Mouse (Mus musculus) testis, postnatal 10 days (tissue): ENCODE data around the gene 1700001P01Rik.

Source experiments
- DNase-seq: peaks from one replicate; pipeline ENCODE4 v3.0.0; 2021; ENCODE audit warnings: low spot score

Gene 1700001P01Rik

DNA sequence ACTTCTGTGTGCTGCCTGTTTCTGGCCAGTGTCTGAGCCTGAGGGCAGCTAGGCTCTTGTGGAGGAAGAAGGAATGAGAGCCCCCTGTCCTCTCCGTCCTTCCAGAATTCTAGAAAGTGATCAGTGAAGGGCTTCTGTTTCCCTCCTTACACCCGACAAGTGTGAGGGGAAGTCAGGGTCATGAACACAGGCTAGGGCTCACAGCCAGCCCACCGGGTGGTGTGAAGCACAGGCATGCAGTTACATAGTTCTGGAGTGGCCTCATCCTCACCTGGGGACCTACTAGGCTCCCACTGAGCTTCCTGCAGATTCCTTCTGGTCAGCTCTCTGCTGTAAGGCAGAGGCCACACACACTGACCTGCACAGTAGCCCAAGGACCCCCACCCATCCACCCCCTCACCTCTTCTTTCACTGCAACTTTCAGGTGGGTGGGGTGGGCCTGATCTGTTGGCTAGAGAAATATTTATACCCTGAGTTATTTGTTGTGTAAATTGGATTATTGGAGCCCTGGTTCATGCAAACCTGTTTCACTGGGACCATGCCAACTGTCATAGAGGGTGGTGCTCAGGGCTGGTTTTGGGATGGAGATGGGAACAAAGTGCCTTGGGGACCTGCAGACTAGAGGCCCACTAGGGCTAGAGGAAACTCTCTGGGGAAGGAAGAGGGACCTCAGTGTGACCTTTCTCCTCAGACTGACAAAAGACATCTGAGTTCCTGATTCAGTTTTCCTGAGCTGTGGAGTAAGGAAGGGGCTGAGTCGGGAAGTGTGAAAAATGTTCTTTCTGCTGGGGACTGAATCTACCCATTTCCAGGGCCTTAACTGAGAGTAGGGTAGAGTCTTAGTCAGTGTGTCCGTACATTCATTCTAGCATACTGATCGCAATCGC, 33.8 kb upstream of the 1700001P01Rik start:
- DNase-seq, result no peak

DNA sequence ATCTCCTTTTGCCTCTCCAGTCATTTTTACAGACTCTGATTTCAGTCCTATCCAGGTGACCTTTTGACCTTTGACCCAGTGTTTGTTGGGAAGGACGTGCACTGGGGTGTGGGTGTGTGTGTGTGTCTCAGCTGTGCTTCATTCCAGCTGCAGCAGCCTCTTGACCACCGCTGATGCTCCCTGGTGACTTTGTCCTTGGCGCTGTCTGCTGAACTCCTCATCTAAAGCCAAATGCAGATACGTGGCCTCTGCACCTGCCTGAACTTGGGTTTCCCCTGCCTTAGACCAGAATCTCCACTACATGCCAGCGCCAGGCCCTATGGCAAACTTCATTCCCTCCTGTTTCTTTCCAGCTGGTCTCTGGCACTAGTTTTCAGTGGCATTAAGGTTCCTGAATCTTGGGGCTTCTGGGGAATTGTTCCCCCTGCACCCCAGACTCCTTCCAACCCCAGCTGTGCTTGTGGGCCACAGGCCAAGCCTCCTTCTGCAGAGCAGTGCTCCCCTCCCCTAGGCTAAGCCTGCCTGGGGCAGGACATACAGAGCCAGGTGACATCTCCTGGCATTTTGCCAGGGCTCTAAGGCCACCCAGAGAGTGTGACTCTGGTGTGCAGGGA, 33.0 kb upstream of the 1700001P01Rik start:
- no peak for DNase-seq

DNA sequence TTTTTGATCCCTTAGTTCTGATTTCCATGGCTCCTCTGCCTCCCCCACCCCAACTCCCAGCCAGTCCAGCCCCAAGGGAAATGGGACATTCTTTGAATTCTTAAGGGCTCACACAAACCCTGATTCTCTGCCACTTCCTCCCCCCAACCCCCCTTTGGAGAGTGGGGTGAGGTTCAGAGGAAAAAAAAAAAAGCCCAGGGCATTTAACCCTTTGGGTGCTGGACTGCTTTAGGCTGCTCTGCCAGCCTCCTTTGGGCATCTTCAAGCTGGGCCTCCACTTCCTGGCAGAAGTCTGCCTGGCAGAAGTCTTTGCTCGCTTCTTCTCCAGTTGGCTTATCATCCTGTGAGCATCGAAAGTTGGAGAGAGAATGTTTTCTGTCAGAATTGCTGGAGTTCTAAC, 32.4 kb upstream of the 1700001P01Rik start:
- DNase-seq, result no peak

DNA sequence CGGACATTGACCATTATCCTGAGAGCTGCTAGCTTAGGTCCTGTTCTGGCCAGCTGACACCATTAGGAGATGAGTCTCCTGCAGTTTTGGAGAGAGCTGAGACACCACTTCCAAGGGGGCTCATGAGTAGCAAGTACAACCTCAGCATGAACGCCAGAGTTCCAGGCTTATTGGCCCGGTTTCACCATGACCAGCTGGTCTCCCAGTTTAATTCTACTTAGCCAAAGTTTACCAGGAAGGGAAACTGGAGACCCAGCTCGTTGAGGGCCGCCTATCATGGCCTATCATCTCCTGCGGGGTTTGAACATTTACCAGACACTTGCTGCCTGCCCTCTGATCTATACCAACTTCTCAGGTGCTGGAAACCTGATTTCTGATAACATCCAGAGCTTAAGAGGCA, 31.9 kb upstream of the 1700001P01Rik start:
- DNase-seq, result no peak

DNA sequence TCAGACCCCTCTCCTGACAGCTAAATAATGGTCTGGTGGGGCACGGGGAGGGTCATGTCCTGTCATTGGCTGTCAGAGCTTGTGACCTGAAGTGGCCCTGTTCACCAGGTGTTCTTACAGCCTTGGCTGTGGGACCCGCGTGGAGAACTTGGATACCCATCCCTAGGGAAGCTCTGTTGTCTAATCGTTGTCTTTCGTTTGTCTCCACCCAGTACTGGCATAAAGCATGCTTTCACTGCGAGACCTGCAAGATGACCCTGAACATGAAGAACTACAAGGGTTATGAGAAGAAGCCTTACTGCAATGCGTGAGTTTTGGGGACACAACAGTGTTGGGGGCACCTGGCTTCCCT, 30.9 kb upstream of the 1700001P01Rik start:
- no peak for DNase-seq

DNA sequence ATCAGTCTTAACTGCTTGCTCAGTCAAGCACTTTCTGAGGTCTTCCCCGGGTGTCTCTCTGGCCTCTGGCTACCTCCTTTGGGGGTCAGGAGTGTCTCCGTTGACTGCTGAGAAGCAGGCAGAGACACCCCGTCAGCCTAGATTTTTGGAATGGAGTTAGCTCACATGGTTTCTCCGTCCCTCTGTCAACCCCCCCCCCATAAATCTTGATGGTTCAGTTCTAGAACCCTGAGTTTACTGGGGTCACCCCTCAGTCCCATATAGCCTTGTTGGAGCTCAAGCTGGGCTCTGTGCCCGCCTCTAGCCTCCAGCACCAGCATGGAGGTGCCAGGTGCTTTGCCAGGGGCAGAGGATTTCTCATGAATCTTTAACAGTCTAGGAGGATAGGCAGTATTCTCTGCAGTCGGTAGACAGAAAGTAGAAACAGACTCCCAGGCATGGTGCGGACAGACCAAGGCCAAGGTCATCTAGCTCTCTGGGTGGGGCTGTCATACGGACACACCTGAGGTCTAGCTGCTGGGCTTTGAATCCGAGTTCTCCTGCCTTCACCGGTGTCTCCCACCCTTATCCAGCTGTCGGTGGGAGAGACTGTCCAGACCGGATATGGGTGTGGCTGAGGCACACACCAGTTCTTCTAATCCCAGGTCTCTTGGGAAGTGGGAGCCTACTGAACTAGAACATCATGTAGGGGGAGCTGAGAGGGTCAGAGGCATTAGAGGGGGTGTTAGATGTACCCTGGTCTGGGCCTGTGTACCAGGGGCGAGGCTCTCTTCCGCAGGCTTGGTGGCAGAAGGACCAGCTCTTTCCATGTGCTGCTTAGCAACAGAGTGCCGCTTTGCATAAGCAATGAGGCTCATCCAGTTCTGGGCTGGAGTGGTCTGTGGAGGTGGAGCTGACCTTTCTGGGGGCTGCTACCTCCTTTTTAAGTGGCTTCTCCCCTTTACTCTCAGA, 30.2 kb upstream of the 1700001P01Rik start:
- no peak for DNase-seq

DNA sequence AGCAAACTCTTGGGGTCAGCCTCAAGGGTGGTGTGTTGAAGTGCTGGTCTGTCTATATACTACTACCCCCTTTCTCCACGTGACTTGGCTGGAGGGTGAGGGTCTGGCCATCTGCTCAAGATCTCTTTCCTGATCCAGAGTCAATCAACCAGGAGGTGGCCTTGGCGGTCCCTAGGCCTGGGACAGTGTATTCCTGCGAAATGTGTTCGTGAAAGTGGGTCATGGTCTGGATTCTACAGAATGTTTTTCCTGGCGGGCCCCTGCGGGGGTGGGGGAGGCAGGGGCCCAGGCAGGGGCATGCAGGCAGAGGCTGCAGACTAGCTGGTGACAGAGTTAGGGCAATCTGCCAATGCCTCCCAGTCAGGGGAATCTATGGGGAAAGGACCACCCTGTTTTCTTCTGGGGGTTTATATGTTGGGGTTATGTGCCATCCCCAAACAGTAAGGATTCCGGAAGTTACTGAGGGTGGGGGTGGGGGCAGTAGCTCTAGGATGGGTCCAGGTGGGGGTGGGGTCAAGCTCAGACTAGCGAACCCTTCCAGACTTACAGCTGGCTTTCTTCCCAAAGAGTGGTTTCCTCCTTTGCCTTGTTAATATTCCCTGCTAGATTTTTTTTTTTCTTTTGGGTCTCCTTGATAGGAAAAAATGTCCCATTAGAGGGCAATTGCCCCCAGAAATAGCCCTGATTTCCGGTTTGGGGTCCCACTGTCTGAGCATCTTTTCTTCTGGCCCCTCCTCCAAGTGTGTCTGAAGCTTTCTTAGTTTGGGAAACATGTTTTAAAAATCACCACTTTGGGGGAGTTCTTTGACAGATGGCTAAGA, 29.3 kb upstream of the 1700001P01Rik start:
- DNase-seq, result no peak

DNA sequence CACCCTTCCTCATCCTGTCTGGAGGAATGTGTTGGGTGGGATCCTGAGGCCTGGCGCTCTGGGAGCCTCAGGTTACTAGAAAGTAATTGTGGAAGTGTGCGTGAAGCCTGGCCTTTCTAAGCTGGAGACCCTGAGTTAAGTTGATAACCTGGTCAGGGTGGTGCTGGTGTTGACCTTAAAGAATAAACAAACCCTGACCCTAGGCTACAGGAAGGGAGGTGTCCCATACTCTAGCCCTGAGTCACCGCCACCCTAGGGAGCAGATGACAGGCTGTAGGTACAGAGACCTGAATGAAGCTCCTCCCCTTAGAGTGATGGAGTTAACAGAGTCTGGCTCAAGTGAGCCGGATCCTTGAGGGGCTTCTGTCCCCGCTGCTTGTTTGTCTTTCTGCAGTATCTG, 28.1 kb upstream of the 1700001P01Rik start:
- DNase-seq, result no peak

DNA sequence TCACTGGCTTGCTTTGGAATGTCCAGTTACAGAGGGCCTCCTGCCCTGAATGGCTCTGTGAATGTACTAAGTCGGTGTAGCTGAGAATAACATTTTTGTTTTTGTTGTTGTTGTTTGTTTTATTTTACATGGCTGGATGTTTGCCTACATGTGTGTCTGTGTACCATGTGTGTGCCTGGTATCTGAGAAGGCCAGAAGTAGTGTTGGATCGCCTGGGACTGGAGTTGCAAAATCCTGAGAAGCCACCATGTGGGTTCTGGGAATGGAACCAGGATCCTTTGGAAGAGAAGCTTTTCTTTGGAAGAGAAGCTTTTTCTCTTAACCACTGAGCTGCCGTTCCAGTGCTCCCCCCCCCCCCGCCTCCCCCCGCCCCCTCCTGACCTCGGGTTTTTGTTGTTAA, 26.8 kb upstream of the 1700001P01Rik start:
- no peak for DNase-seq

DNA sequence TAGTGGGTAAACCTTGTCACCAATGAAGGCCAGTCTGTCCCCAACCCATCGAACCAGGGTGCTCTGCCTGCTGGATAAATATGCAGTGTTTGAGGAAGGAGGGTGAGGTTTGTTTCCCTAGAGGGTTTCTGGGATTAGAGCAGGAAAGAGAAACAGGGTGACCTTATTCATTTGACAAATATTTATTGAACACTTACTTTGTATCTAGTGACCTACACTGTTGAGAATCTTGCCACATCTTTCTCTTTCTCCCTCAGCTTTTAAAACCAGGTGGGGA, 26.4 kb upstream of the 1700001P01Rik start:
- no peak for DNase-seq

DNA sequence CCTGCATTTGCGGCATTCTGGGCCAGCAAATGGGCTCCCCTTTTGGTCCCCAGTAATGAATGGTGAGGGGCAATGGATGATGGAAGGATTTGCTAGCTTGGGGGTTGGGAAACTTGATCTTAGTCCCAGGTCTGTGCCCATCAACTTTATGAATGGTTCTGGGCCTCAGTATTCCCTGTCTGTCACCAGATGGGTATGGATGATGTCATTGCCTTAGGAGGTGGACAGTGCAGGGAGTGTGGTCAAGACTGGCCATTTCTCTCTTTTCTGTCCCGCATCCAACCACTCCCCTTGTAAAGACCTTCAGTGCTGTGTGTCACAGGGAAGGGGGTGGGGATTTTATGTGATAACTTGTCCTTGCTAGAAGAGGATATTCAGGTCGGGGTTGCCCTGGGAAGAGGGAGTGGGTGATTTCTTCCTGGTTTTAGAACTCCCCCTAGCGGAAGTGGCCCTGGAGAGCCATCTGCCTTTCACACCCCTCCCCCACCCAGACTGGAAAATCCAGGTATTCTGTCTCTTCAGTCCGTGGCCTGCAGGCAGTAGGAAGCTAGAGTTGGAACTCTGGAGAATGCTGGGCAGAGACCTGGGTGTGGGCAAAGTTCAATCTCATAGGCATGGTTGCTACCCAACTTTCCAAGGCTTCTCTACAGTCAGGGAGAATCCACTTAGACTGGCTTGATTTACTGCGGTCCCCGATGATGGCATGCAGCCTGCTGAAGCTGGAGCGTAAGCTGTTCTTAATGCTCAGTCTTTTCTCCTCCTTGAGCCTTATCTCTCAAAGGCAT, 25.9 kb upstream of the 1700001P01Rik start:
- peak; percentile 72 for DNase-seq

DNA sequence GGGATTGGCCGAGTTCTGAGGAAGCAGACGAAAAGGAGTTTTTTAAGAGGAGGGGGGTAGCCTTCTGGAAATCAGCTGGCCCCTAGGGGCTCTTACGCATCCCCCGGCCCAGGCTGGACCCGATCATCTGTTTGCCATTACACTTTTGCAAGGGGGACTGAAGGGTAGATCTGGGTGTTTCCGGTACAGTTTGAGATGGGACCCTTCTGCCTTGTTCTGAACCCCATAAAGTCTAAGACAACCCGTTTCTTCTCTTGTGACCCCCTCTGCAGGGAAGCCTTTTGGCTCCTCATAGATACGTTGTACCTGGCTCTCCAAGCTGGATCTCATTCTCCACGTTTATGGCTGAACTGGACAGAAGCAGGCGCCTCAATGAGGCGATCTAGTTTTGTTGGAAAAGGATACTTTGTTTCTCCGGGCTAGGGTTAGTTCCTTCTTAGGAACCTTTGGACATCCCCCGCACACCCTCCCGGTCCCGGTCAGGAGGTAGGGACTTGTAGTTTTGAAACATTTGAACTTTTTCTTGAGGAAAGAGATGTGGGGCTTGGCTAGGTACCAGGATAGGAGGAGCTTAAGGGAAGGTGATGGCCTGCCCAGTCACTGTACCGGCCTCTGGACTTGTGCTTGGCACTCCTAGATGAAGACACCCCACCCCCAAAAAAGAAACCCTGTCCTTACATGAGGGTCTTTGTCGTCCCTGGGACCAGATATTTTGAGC, 25.1 kb upstream of the 1700001P01Rik start:
- DNase-seq, result peak; percentile 80

DNA sequence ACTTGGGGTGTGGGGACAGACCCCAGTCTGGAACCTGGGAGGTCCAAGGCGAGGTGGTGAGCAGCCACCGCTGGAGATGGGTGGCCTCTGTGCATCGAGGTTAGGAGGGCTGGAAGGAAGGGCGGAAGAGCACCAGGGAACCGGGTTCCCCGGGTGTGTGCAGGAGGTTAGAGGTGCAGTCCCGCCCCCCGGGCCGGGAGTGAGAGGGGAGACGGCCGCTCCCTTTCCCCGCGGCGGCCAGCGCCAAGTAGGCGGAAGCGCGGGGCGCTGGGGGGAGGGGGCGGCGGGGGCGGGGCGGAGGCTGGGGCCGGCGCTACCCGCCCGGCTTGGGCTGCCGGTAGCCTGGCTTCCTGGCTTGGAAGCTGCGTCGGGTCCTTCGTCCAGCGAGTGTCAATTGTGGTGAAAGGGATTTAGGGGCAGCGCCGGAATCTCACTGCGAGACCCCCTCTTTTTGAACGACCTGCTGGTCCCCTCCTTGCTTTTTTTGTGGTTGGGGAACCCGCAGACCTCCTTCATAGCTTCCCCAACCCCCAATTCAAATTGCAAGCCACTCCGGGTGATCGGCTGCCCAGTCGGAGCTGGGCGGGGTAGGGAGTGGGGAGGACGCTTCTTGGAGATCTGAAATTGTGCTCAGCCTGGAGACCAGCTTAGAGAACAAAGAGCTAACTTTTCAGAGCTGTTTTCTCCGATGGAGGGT, 24.4 kb upstream of the 1700001P01Rik start:
- DNase-seq, result peak; percentile 83

DNA sequence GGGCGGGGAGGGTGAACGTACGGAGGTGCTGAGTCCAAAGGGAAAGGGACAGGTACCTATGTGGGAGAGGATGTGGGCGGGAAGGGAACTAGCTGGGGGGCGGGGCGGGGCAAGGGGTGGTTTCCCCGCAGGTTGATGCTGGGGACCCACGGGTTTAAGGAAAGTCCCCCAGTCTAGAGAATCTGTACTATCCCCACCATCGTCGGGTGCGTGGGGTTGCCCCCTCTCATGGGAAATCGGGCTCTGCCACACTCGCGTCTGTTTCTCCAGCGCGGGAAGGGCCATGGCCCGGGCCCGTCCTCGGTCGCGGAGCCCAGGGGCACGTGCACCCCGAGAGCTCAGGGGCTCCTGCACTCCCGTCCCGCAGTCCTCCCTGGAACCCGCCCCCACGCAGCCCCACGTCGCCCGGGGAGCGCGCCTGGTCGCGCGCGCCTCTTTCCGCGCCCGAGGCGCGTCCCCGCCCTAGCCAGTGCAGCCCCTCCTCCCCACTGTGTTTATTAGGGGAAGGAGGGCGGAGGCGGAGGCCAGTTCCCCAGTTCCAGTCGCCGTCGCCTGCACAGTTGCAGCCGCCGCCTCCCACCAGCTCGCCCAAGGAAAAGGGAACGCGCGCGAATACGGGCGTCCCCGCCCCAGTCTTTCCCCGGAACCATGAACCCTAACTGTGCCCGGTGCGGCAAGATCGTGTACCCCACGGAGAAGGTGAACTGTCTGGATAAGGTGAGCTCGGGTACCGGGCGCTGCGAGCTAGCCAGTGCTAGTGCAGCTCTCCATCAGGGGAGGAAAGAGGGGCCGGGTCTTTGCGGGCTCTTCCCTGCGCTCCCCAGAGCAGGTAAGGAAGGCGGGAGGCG, 23.7 kb upstream of the 1700001P01Rik start:
- DNase-seq, result peak; percentile 90

DNA sequence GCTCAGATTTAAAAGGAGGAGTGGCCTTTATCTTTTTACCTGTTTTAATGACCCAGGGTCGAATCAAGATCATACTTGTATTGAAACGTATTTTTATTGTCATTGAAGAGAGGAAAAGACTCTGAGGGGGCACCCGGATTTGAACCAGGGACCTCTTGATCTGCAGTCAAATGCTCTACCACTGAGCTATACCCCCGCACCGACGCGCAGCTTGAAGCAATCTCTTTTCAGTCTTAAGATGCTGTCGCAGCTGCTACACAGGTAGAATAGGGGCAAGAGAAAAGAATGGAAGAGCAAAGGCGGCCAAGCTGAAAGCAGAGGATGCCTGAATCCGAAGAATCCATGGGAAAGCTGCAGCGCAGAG, 23.0 kb upstream of the 1700001P01Rik start, which contains the start of gene Lasp1:
TSS of gene Lasp1 (plus strand) at position 219 of the 364 bp plus-strand sequence.
- DNase-seq, result peak; percentile 90

DNA sequence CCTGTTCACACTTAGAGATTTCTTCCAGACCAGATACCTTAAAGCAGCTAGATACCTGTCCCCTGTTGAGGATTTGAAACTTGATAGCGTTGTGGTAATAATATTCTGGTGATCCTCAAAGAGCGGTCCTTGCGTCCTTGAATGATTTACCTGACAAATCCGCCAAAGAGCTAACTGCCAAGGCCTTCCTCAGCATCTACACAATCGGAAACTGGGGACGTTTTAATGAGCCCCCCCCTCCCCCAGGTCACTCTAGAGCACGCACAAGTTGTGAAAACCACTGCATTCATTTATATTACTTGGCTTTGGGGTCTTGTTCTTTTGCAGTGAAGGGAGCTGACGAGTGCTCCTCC, 22.3 kb upstream of the 1700001P01Rik start:
- DNase-seq, result no peak

DNA sequence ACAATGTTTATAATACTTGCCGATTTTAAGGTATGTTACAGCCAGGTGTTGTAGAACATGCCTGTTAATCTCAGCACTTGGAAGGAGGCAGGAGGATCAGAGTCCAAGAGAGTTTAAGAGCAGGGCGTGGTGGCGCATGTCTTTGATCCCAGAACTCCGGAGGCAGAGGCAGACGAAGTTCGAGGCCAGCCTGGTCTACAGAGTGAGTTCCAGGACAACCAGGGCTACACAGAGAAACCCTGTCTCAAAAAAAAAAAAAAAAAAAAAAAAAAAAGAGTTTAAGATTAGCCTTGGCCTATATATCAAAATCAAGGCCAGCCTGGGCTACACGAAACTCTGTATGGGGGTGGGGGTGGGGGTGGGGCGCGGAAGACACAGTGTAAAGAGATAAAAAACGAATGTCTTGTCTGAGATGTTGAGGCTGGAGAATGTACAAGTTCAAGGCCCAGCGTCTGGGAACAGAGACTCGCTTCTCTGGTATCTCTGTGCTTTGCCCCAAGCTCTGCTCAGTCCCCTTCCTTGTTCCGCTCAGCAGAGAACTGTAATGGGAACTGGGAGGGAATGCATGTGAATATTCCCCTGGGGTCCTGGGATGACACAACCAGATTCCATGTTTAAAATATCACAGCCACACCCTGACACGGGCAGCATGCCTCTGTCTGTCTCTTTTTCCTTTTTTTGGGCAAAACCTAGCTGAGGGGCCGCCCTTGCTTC, 21.8 kb upstream of the 1700001P01Rik start:
- DNase-seq, result no peak

DNA sequence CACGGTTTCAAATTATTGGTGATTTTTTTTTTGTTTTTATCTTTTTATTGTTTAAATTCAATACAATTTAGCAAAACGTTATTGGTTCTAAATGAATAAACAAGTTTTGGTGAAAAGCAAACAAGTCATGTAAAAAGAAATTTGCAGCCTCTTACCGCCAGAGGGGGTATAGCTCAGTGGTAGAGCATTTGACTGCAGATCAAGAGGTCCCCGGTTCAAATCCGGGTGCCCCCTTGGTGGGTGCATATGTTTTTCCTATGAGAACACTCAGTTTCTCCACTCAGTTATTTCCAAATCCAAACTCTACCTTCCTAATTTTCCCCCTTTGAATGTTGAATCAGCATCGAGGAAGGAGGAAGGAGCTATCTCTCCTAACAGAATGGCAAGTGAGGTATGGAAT, 21.2 kb upstream of the 1700001P01Rik start:
- DNase-seq, result peak; percentile 70
